Mouse (Mus musculus) limb, embryonic 14.5 days (tissue): Measurements from ENCODE around the gene Atp6v1b1. TPM values are rescaled to one million over a fixed set of nuclear protein-coding genes. Genes with fewer than 3 reads are reported as not detected.

ENCODE experiments used
- ATAC-seq: fragments of 200-750 bp; cut with Nextera tagmentation; 2 replicates; pipeline ENCODE4 v1.8.0; 2017; ENCODE audit warnings: low read depth, moderate number of reproducible peaks, moderate TSS enrichment; ENCODE audit not compliant: low FRiP score
- DNase-seq: peaks from one replicate; pipeline ENCODE4 v3.0.0-alpha.2; 2015; ENCODE audit warnings: low spot score
- H3K27ac ChIP-seq: fragments of 300-500 bp; sonication (generic); replicated peaks from 2 replicates; pipeline ENCODE4 v1.5.1; 2014; ENCODE audit warnings: low read depth, mild to moderate bottlenecking, low read length, moderate library complexity, mixed read lengths
- H3K27me3 ChIP-seq: fragments of 300-500 bp; sonication (generic); 2 replicates; pipeline ENCODE4 v1.6.1; 2014; ENCODE audit warnings: low read length, mixed read lengths; ENCODE audit not compliant: control insufficient read depth, insufficient read depth
- H3K36me3 ChIP-seq: fragments of 300-500 bp; sonication (generic); 2 replicates; pipeline ENCODE4 v1.6.1; 2014; ENCODE audit warnings: mild to moderate bottlenecking, low read length, moderate library complexity, mixed read lengths; ENCODE audit not compliant: control insufficient read depth, insufficient read depth
- H3K4me1 ChIP-seq: fragments of 300-500 bp; sonication (generic); 2 replicates; pipeline ENCODE4 v1.6.1; 2014; ENCODE audit warnings: antibody characterized with exemption, low read length, mixed read lengths; ENCODE audit not compliant: control insufficient read depth, insufficient read depth
- H3K4me2 ChIP-seq: fragments of 300-500 bp; sonication (generic); replicated peaks from 2 replicates; pipeline ENCODE4 v1.6.1; 2014; ENCODE audit warnings: low read depth, mild to moderate bottlenecking, low read length, moderate library complexity; ENCODE audit not compliant: severe bottlenecking
- H3K4me3 ChIP-seq: fragments of 300-500 bp; sonication (generic); replicated peaks from 2 replicates; pipeline ENCODE4 v1.5.1; 2014; ENCODE audit warnings: low read length
- H3K9ac ChIP-seq: fragments of 300-500 bp; sonication (generic); 2 replicates; pipeline ENCODE4 v1.6.1; 2014; ENCODE audit warnings: mild to moderate bottlenecking, low read depth, low read length, moderate library complexity; ENCODE audit not compliant: severe bottlenecking
- H3K9me3 ChIP-seq: fragments of 300-500 bp; sonication (generic); 2 replicates; pipeline ENCODE4 v1.6.1; 2016; ENCODE audit warnings: low read length; ENCODE audit not compliant: control insufficient read depth
- POLR2A ChIP-seq: fragments of 200-500 bp; IDR thresholded peaks from 2 replicates; pipeline ENCODE4 v1.8.0; 2012; ENCODE audit warnings: inconsistent platforms, mild to moderate bottlenecking, moderate library complexity, borderline replicate concordance; ENCODE audit not compliant: insufficient read depth, insufficient read length; ENCODE audit errors: extremely low read depth
- WGBS: fragments of 180-500 bp; shearing (Covaris S2); extraction: QIAGEN DNeasy Blood & Tissue Kit; methylation state at CpG from one replicate; pipeline ENCODE4 v1.1.7; 2014; 5-methylcytosine and 5-hydroxymethylcytosine counted together
- polyA plus RNA-seq, 2 experiments: library from polyadenylated mRNA; depleted of rRNA in 1 of 2; stranded (reverse) in 1 of 2; unstranded in 1 of 2; fragments of >200 nt; fragmentation: Nextera tagmentation in 1 of 2; extraction: Ambion mirVana in 1 of 2; gene quantifications; 2 replicates each; pipeline versions ENCODE4 v1.2.1 to v1.2.3; 2012 to 2014

Gene Atp6v1b1
- polyA plus RNA-seq, 2 experiments: 0.05 TPM; not detected in 1

- H3K36me3 ChIP-seq: no peaks in the 10 kb centered on the region
- no peak overlapping the region for H3K27ac ChIP-seq
- 40% methylated on average over 4 of the region's 4 CpGs for WGBS
- H3K4me1 ChIP-seq: no peaks in the 10 kb centered on the region
- DNase-seq: no peak
- no peak for ATAC-seq
- H3K4me2 ChIP-seq: no peak overlapping the region
- H3K27me3 ChIP-seq: peaks cover 13% of the 10 kb centered on the region
- no peaks in the 10 kb centered on the region for H3K9me3 ChIP-seq
- H3K9ac ChIP-seq: no peak overlapping the region
- H3K4me3 ChIP-seq: no peak overlapping the region
- TF ChIP-seq POLR2A: no peak
Observed at GRCm38 (mm10) chr6:83727178-83727577, 15.6 kb upstream of the Atp6v1b1 start.

- no peak for ATAC-seq
- no peak for DNase-seq
- 83% methylated on average over 3 of the region's 3 CpGs for WGBS
Observed at GRCm38 (mm10) chr6:83728488-83728887, 14.3 kb upstream of the Atp6v1b1 start.

GRCm38 (mm10) chr6:83729350-83729970 lies 13.3 kb upstream of the Atp6v1b1 start:
- 59% methylated on average over 14 of the region's 14 CpGs for WGBS
- no peak for DNase-seq
- no peak overlapping the region for H3K27ac ChIP-seq
- no peaks in the 10 kb centered on the region for H3K9me3 ChIP-seq
- 0 out of 2 replicates have a peak, but pooled peaks cover 3% of the 10 kb centered on the region for H3K27me3 ChIP-seq
- no peak overlapping the region for H3K4me3 ChIP-seq
- no peaks in the 10 kb centered on the region for H3K36me3 ChIP-seq
- no peak for TF ChIP-seq POLR2A
- no peak for ATAC-seq
- H3K9ac ChIP-seq: no peak overlapping the region
- H3K4me2 ChIP-seq: no peak overlapping the region
- H3K4me1 ChIP-seq: no peaks in the 10 kb centered on the region

More at GRCm38 (mm10) chr6:83728488-83728887, 14.3 kb upstream of the Atp6v1b1 start:
- Histone ChIP-seq H3K4me2 (no peak overlapping the region), H3K27me3 (0 out of 2 replicates have a peak, but pooled peaks cover 3% of the 10 kb centered on the region), H3K27ac (no peak overlapping the region), H3K9ac (no peak overlapping the region), H3K36me3 (no peaks in the 10 kb centered on the region), H3K9me3 (no peaks in the 10 kb centered on the region), H3K4me1 (no peaks in the 10 kb centered on the region), H3K4me3 (no peak overlapping the region)
- TF ChIP-seq POLR2A: no peak

GRCm38 (mm10) chr6:83731128-83731527 lies 11.7 kb upstream of the Atp6v1b1 start:
- Histone ChIP-seq H3K4me2 (no peak overlapping the region), H3K27me3 (no peaks in the 10 kb centered on the region), H3K27ac (no peak overlapping the region), H3K4me3 (no peak overlapping the region), H3K4me1 (no peaks in the 10 kb centered on the region), H3K36me3 (no peaks in the 10 kb centered on the region), H3K9me3 (no peaks in the 10 kb centered on the region), H3K9ac (no peak overlapping the region)
- no peak for TF ChIP-seq POLR2A
- no peak for ATAC-seq
- no peak for DNase-seq
- WGBS: 28% methylated on average over 5 of the region's 5 CpGs

- no peaks in the 10 kb centered on the region for H3K36me3 ChIP-seq
- no peak overlapping the region for H3K9ac ChIP-seq
- no peak for ATAC-seq
- no peaks in the 10 kb centered on the region for H3K9me3 ChIP-seq
- no peaks in the 10 kb centered on the region for H3K27me3 ChIP-seq
- no peak overlapping the region for H3K27ac ChIP-seq
- WGBS: 37% methylated on average over 13 of the region's 13 CpGs
- TF ChIP-seq POLR2A: no peak
- no peak overlapping the region for H3K4me2 ChIP-seq
- H3K4me1 ChIP-seq: peaks cover 7% of the 10 kb centered on the region
- no peak for DNase-seq
- H3K4me3 ChIP-seq: no peak overlapping the region
Observed at GRCm38 (mm10) chr6:83737311-83737710, 5.5 kb upstream of the Atp6v1b1 start.
